Mouse (Mus musculus): ENCODE results near the gene Trmt61a. TPM values are rescaled to one million over a fixed set of nuclear protein-coding genes. Genes with fewer than 3 reads are reported as not detected.

Trmt61a gene
- total RNA-seq, 2 experiments from 2014 or later, result 16.1 to 17.4 TPM

GRCm38 (mm10) chr12:111672581-111672980 is 5.3 kb upstream of the Trmt61a start:
- no peak for DNase-seq

GRCm38 (mm10) chr12:111674850-111675486 is 2.9 kb upstream of the Trmt61a start:
- no peak for DNase-seq

GRCm38 (mm10) chr12:111675797-111676580 is 1.9 kb upstream of the Trmt61a start:
- no peak for DNase-seq

- no peak for DNase-seq
These were observed 484 bp upstream of the Trmt61a start for GRCm38 (mm10) chr12:111677421-111677820.

- DNase-seq, result no peak
These were observed 697 bp downstream of the Trmt61a start for GRCm38 (mm10) chr12:111678670-111678933.

- DNase-seq, result no peak
These were observed 1.1 kb downstream of the Trmt61a start for GRCm38 (mm10) chr12:111678997-111679396.

GRCm38 (mm10) chr12:111680661-111681060 is 2.8 kb downstream of the Trmt61a start:
- DNase-seq, result no peak

- DNase-seq, result no peak
These were observed 3.4 kb downstream of the Trmt61a start for GRCm38 (mm10) chr12:111681305-111681704.

GRCm38 (mm10) chr12:111682003-111682402 is 4.1 kb downstream of the Trmt61a start:
- DNase-seq, result no peak

GRCm38 (mm10) chr12:111682806-111683205 is 4.9 kb downstream of the Trmt61a start:
- DNase-seq, result no peak

GRCm38 (mm10) chr12:111686390-111686789 is 8.5 kb downstream of the Trmt61a start:
- DNase-seq, result no peak

- DNase-seq, result peak in 1 of 2 experiments; percentile 63
These were observed 9.6 kb downstream of the Trmt61a start for GRCm38 (mm10) chr12:111687350-111688068.

- no peak for DNase-seq
These were observed 10.1 kb downstream of the Trmt61a start for GRCm38 (mm10) chr12:111688069-111688428.

- no peak for DNase-seq
These were observed 11.5 kb downstream of the Trmt61a start for GRCm38 (mm10) chr12:111689426-111689825.

- no peak for DNase-seq
These were observed 13.5 kb downstream of the Trmt61a start for GRCm38 (mm10) chr12:111691346-111691872.

GRCm38 (mm10) chr12:111692899-111693298 is 15.0 kb downstream of the Trmt61a start:
- DNase-seq, result no peak

- DNase-seq, result peak in 1 of 2 experiments; percentile 86
These were observed 15.7 kb downstream of the Trmt61a start for GRCm38 (mm10) chr12:111693341-111694270.

GRCm38 (mm10) chr12:111694271-111694781 is 16.4 kb downstream of the Trmt61a start:
- DNase-seq, result no peak

GRCm38 (mm10) chr12:111694880-111695804 is 17.2 kb downstream of the Trmt61a start:
- peak in 1 of 2 experiments; percentile 63 for DNase-seq

GRCm38 (mm10) chr12:111696239-111696638 is 18.3 kb downstream of the Trmt61a start:
- peak; percentile 67 to 71 for DNase-seq

- DNase-seq, result no peak
These were observed 19.8 kb downstream of the Trmt61a start for GRCm38 (mm10) chr12:111697708-111698107.
